Mouse (Mus musculus) myocyte (in vitro differentiated cells): Measurements from ENCODE around the gene Abca17.

Experiments used
- E2F4 ChIP-seq: IDR thresholded peaks from one replicate; pipeline ENCODE4 v1.6.1; 2011; ENCODE audit warnings: mild to moderate bottlenecking, control low read depth, moderate library complexity; ENCODE audit not compliant: insufficient read depth
- MAX ChIP-seq: IDR thresholded peaks from one replicate; pipeline ENCODE4 v1.6.1; 2011; ENCODE audit warnings: low read depth, mild to moderate bottlenecking, control low read depth
- MYOG ChIP-seq, 3 experiments: IDR thresholded peaks; one replicate each; pipeline ENCODE4 v1.6.1; 2011; ENCODE audit warnings: control low read depth in 2 of 3, low read depth in 2 of 3, mild to moderate bottlenecking in 2 of 3; ENCODE audit not compliant: insufficient read length in 2 of 3, control insufficient read depth in 1 of 3, insufficient read depth in 1 of 3
- POLR2A ChIP-seq: IDR thresholded peaks from one replicate; pipeline ENCODE4 v1.6.1; 2011; ENCODE audit warnings: low read depth, mild to moderate bottlenecking, control low read depth, moderate library complexity; ENCODE audit not compliant: insufficient read length
- POLR2AphosphoS2 ChIP-seq: IDR thresholded peaks from one replicate; pipeline ENCODE4 v1.6.1; 2011; ENCODE audit warnings: low read depth, control low read depth; ENCODE audit not compliant: insufficient read length
- SRF ChIP-seq: IDR thresholded peaks from one replicate; pipeline ENCODE4 v1.6.1; 2011; ENCODE audit warnings: low read depth; ENCODE audit not compliant: control insufficient read depth, insufficient read length
- TCF12 ChIP-seq: IDR thresholded peaks from one replicate; pipeline ENCODE4 v1.6.1; 2011; ENCODE audit warnings: mild to moderate bottlenecking, control low read depth; ENCODE audit not compliant: poor library complexity, insufficient read depth, severe bottlenecking
- TCF3 ChIP-seq: IDR thresholded peaks from one replicate; pipeline ENCODE4 v1.6.1; 2011; ENCODE audit warnings: low read depth, control low read depth; ENCODE audit not compliant: insufficient read length

DNA sequence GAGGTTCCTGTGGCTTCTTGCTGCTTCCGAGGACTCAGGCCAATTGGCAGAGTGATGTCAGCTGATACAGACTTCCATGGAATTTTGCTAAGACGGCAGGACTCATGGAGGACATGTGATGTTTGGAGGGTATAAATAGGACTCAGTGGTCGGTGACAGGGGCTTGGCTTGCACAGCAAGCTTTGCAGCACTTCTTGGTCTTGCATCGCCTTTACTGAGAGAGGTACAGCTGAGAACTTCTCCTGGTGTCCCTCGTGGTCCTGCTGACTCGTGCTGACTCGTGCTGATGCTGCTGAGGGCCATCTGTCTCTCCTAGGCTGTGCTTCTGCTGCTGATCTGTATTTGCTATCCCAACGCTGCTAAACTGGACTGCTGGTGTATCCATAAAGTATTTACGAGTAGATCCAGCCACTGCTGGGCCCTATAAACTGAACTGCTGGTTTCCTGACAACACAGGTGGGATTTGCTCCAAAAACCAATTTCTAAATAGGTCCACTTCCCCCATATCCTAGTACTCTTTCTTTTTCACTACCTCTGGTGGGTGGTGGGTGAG lies 67.5 kb downstream of the Abca17 start:
- TF ChIP-seq TCF12 (no peak), POLR2A (no peak), POLR2AphosphoS2 (no peak), E2F4 (no peak), TCF3 (no peak), SRF (no peak), MAX (no peak), MYOG (IDR thresholded peaks at IDR 0.05; ENCODE audit: control insufficient read depth in 1 of 3, insufficient read depth in 1 of 3, insufficient read length in 2 of 3, low read depth in 2 of 3) (no peak)
